Mouse (Mus musculus): ENCODE results near the gene Itpr2. TPM values are rescaled to one million over a fixed set of nuclear protein-coding genes. Genes with fewer than 3 reads are reported as not detected.

Itpr2 gene
- polyA plus RNA-seq, 2 experiments, result 0.64 to 1.7 TPM

DNA sequence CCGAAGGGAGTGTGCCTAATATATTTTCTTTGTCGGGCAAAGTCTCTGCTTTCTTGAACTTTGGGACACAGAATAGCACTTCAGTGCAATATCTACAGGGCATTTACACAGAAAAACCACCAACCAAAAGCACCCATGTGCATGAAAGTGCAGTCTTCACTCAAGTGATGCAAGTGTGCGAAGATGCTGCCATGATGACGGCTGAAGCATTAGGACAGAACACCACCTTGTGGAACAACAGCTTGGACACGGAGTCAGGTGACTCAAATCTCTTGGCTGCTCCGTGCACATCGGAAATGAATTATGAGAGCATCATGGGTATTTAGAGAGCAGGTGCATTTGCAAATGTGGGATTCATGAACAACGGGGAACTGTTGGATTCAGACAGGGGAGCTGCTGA, 420.4 kb downstream of the Itpr2 start:
- Histone ChIP-seq H3K27ac (no peak overlapping the region), H3K9me3 (ENCODE audit: control insufficient read depth, low read length) (no peaks in the 10 kb centered on the region), H3K4me2 (ENCODE audit: low read depth) (no peak overlapping the region), H3K4me1 (replicated peaks; ENCODE audit: control insufficient read depth in 2 of 2, insufficient read depth in 2 of 2, low read length in 1 of 2) (peaks cover 0 to 9% of the 10 kb centered on the region in 2 experiments; a peak in 2 of 4 replicates), H3K27me3 (ENCODE audit: control insufficient read depth, insufficient read depth, low read length) (no peaks in the 10 kb centered on the region), H3K36me3 (replicated peaks; ENCODE audit: control insufficient read depth, insufficient read depth, low read depth) (no peaks in the 10 kb centered on the region), H3K4me3 (ENCODE audit: insufficient read depth in 1 of 2, low read depth in 2 of 2, low read length in 2 of 2) (no peak overlapping the region), H3K9ac (replicated peaks) (no peak overlapping the region)
- ATAC-seq (ENCODE audit: insufficient read depth) (no peak), DNase-seq (ENCODE audit: low read depth in 3 of 3, low spot score in 3 of 3) (no peak)
- WGBS (ENCODE audit: insufficient replicate concordance), result 74% methylated on average over 8 of the region's 8 CpGs
- TF ChIP-seq EP300 (IDR thresholded peaks at IDR 0.05; ENCODE audit: low read depth) (no peak), CTCF (IDR thresholded peaks at IDR 0.05; ENCODE audit: low read depth) (no peak)

DNA sequence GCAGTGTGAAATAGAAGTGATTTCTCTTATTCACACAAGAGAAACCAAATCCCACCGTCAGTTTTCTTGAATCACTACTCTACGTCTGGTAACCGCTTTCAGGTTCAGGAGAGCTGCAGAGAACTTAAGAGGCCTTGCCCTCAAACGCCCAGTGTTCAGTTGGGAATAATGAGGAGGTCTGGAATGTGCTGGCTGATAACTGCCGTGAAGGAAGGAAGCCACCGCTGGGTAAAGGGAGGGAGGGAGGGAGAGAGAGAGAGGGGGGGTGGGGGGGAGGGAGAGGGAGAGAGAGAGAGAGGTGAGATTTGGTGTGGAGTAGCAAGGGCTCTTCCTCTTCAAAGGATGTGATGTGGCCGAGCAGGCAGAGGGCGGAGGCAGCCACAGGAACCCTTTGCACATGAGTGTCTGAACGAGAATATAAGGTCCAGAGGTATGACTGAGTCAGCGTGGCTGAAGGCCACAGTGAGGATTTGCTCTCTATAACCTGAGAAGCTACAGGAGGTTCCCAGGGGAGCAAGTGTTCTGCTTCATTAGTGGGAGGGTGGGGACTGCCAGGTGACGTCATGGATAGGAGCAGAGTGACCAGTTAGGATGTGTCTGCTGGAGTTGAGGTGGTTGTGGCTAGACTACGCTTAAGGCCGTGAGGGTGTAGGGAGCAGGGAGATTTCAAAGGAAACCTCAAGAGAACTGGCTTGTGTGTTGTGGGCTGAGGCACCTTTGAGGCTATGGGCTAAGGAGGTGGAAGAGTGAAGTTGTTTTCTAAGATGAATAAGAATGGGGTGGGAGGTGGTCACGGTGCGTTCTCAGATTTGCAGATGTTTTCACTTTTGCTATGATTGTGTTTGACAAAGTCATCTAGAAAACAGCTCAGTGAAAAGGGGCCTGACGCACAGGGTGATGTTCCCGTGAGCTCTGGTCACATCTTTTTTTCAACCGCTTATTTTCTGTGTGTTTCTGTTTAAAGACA, 421.2 kb downstream of the Itpr2 start:
- DNase-seq (ENCODE audit: low read depth in 3 of 3, low spot score in 3 of 3), result no peak
- Histone ChIP-seq H3K36me3 (replicated peaks; ENCODE audit: control insufficient read depth, insufficient read depth, low read depth) (no peaks in the 10 kb centered on the region), H3K9ac (replicated peaks) (no peak overlapping the region), H3K4me2 (ENCODE audit: low read depth) (no peak overlapping the region), H3K27me3 (ENCODE audit: control insufficient read depth, insufficient read depth, low read length) (no peaks in the 10 kb centered on the region), H3K4me3 (ENCODE audit: insufficient read depth in 1 of 2, low read depth in 2 of 2, low read length in 2 of 2) (no peak overlapping the region), H3K4me1 (replicated peaks; ENCODE audit: control insufficient read depth in 2 of 2, insufficient read depth in 2 of 2, low read length in 1 of 2) (peaks cover 0 to 9% of the 10 kb centered on the region in 2 experiments; a peak in 2 of 4 replicates), H3K9me3 (ENCODE audit: control insufficient read depth, low read length) (no peaks in the 10 kb centered on the region), H3K27ac (no peak overlapping the region)
- WGBS (ENCODE audit: insufficient replicate concordance), result 43% methylated on average over 18 of the region's 18 CpGs
- TF ChIP-seq EP300 (IDR thresholded peaks at IDR 0.05; ENCODE audit: low read depth) (no peak), CTCF (IDR thresholded peaks at IDR 0.05; ENCODE audit: low read depth) (no peak)
- no peak for ATAC-seq (ENCODE audit: insufficient read depth)

DNA sequence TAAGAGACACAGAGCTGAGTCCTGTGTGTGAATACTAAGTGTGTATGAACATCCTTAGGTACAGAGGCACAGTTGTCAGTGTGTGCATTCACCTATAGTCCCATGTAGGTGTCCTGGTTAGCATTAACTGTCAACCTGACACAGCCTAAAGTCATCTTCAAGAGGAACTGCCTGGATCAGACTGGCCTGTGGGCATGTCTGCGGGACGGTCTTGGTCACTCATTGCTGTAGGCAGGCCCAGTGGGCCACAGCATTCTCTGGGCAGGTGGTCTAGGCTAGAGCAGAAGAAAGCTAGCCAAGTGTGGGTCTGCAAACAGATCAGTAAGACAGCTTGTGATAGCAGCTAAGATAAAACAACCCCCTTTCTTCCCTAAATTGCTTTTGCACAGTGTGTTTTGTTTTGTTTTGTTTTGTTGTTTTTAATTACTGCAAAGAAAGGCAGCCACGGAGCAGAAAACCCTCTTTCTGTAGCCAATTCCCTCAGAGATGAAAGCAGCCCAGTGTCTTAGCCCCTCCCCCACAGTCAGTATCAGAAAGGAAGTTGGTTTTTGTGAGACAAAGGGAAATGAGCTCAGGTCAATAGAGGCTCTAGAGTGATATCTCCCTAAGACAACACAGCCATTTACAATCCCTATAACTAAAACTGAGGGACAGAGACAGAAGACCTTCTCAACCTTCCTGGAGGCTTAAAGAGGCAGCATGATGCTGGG, 422.1 kb downstream of the Itpr2 start:
- no peak overlapping the region for H3K4me3 ChIP-seq (ENCODE audit: insufficient read depth in 1 of 2, low read depth in 2 of 2, low read length in 2 of 2)
- ATAC-seq (ENCODE audit: insufficient read depth), result no peak; the same call in 1 of the 2 replicates
- TF ChIP-seq EP300 (IDR thresholded peaks at IDR 0.05; ENCODE audit: low read depth) (no peak), CTCF (IDR thresholded peaks at IDR 0.05; ENCODE audit: low read depth) (no peak)
- H3K27ac ChIP-seq, result no peak overlapping the region
- no peaks in the 10 kb centered on the region for H3K36me3 ChIP-seq (replicated peaks; ENCODE audit: control insufficient read depth, insufficient read depth, low read depth)
- no peaks in the 10 kb centered on the region for H3K27me3 ChIP-seq (ENCODE audit: control insufficient read depth, insufficient read depth, low read length)
- H3K9me3 ChIP-seq (ENCODE audit: control insufficient read depth, low read length), result no peaks in the 10 kb centered on the region
- DNase-seq (ENCODE audit: low read depth in 3 of 3, low spot score in 3 of 3), result no peak
- H3K9ac ChIP-seq (replicated peaks), result no peak overlapping the region
- no peak overlapping the region for H3K4me2 ChIP-seq (ENCODE audit: low read depth)
- WGBS (ENCODE audit: insufficient replicate concordance), result 27% methylated on average over 3 of the region's 3 CpGs
- peaks cover 0 to 9% of the 10 kb centered on the region in 2 experiments; a peak in 2 of 4 replicates for H3K4me1 ChIP-seq (replicated peaks; ENCODE audit: control insufficient read depth in 2 of 2, insufficient read depth in 2 of 2, low read length in 1 of 2)

DNA sequence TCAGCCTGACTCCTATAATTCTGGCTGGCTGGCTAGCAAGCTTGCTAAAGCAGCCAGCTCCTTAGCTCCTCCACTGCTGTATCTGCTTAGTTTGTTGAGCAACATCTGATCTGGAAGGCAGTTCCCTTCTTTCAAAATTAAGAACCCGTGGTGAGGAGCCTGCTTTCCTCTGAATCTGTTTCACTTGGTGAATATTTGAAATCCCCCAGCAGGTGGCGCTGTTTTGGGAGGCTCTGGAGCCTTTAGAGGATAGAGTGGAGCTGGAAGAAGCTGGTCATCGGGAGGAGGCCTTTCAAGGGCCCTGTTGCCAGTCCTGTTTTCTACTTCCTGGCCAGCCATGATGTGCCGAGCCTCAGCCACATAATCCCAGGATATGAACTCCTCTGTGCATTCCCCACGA, 422.8 kb downstream of the Itpr2 start:
- no peaks in the 10 kb centered on the region for H3K9me3 ChIP-seq (ENCODE audit: control insufficient read depth, low read length)
- H3K4me3 ChIP-seq (ENCODE audit: insufficient read depth in 1 of 2, low read depth in 2 of 2, low read length in 2 of 2), result no peak overlapping the region
- no peaks in the 10 kb centered on the region for H3K27me3 ChIP-seq (ENCODE audit: control insufficient read depth, insufficient read depth, low read length)
- H3K36me3 ChIP-seq (replicated peaks; ENCODE audit: control insufficient read depth, insufficient read depth, low read depth), result no peaks in the 10 kb centered on the region
- TF ChIP-seq EP300 (IDR thresholded peaks at IDR 0.05; ENCODE audit: low read depth), result no peak
- TF ChIP-seq CTCF (IDR thresholded peaks at IDR 0.05; ENCODE audit: low read depth), result peak; percentile 77
- H3K9ac ChIP-seq (replicated peaks), result no peak overlapping the region
- DNase-seq (ENCODE audit: low read depth in 3 of 3, low spot score in 3 of 3) (peak; percentile 37 to 47 (median 39)), ATAC-seq (ENCODE audit: insufficient read depth) (peak; percentile 21; the same call in 1 of the 2 replicates)
- WGBS (ENCODE audit: insufficient replicate concordance), result 23% methylated on average over 5 of the region's 5 CpGs
- no peak overlapping the region for H3K4me2 ChIP-seq (ENCODE audit: low read depth)
- H3K27ac ChIP-seq, result no peak overlapping the region
- H3K4me1 ChIP-seq (replicated peaks; ENCODE audit: control insufficient read depth in 2 of 2, insufficient read depth in 2 of 2, low read length in 1 of 2), result peaks cover 0 to 9% of the 10 kb centered on the region in 2 experiments; a peak in 2 of 4 replicates

DNA sequence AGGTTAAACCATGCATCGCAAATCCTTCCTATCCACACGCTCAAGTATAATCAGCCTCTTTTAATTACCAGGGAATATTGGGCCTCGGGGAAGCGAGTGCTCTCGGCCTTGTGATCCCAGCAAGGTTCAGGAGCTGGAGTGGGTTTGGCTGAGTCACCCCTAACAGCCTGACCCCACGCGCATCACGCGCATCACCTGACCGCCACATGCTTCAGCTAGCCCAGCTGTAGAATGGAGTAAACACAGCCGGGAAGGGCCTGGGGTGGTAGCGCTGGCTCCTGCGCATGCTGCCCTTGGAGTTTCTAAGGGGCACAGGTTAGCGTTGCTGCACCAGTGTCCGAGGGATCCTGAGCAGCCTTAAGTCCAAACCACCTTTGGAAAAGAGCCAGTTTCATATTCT, 423.9 kb downstream of the Itpr2 start:
- WGBS (ENCODE audit: insufficient replicate concordance), result 78% methylated on average over 15 of the region's 15 CpGs
- TF ChIP-seq CTCF (IDR thresholded peaks at IDR 0.05; ENCODE audit: low read depth) (no peak), EP300 (IDR thresholded peaks at IDR 0.05; ENCODE audit: low read depth) (no peak)

More for the DNA sequence above, 423.9 kb downstream of the Itpr2 start:
- DNase-seq (ENCODE audit: low read depth in 3 of 3, low spot score in 3 of 3), result no peak
- Histone ChIP-seq H3K4me1 (replicated peaks; ENCODE audit: control insufficient read depth in 2 of 2, insufficient read depth in 2 of 2, low read length in 1 of 2) (peaks cover 0 to 9% of the 10 kb centered on the region in 2 experiments; a peak in 2 of 4 replicates), H3K27ac (no peak overlapping the region), H3K9ac (replicated peaks) (no peak overlapping the region), H3K27me3 (ENCODE audit: control insufficient read depth, insufficient read depth, low read length) (no peaks in the 10 kb centered on the region), H3K36me3 (replicated peaks; ENCODE audit: control insufficient read depth, insufficient read depth, low read depth) (no peaks in the 10 kb centered on the region), H3K4me2 (ENCODE audit: low read depth) (no peak overlapping the region), H3K4me3 (ENCODE audit: insufficient read depth in 1 of 2, low read depth in 2 of 2, low read length in 2 of 2) (no peak overlapping the region), H3K9me3 (ENCODE audit: control insufficient read depth, low read length) (no peaks in the 10 kb centered on the region)
- no peak for ATAC-seq (ENCODE audit: insufficient read depth)
